ENCODE assay signal across 8 mouse cellular contexts in the genomic region with DNA sequence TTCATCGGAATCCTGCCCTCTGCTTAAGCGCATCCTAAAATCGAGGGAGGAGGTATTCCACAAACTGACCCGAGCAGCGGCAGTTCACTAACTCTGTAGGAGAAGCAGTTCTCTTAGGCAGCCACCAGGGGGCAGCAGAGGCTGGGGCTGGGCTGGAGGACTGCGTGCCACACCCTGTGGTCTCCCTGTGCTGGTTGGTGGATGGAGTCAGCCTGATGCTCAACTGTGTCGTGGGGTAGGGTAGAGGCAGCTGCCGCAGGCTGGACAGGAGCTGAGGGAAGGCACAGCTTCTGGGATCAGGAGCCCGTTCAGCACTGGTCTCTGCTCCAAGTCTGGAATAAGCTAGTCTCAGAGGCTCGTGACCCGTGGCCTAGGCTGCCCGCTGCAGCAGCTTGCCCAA. TPM values are rescaled to one million over a fixed set of nuclear protein-coding genes. Genes with fewer than 3 reads are reported as not detected.
DNase-seq lines count a peak whose midpoint lies in the region; ATAC-seq lines count a peak whose summit lies in the region.

No protein-coding gene starts in this region.

- H3K4me1 ChIP-seq in embryonic facial prominence, embryonic 10.5 days, result peaks cover 51% of the 10 kb centered on the region
- peaks cover 21% of the 10 kb centered on the region for H3K4me1 ChIP-seq in limb, embryonic 13.5 days
- H3K4me1 ChIP-seq in midbrain, embryonic 15.5 days, result peaks cover 21% of the 10 kb centered on the region

- peak overlapping the region; percentile 43 for H3K4me3 ChIP-seq in embryonic facial prominence, embryonic 10.5 days
- H3K4me3 ChIP-seq in limb, embryonic 13.5 days, result peak overlapping the region; percentile 19; the same call in 1 of the 2 replicates
- no peak overlapping the region for H3K4me3 ChIP-seq in midbrain, embryonic 15.5 days

- H3K27me3 ChIP-seq in embryonic facial prominence, embryonic 10.5 days (replicated peaks; ENCODE audit: low read depth, poor library complexity, severe bottlenecking), result peaks cover 55% of the 10 kb centered on the region
- H3K27me3 ChIP-seq in limb, embryonic 13.5 days, result 0 out of 2 replicates have a peak, but pooled peaks cover 5% of the 10 kb centered on the region
- H3K27me3 ChIP-seq in midbrain, embryonic 15.5 days (replicated peaks), result peaks cover 3% of the 10 kb centered on the region; the same call in 1 of the 2 replicates

- no peaks in the 10 kb centered on the region; the same call in 1 of the 2 replicates for H3K9me3 ChIP-seq in embryonic facial prominence, embryonic 10.5 days
- no peaks in the 10 kb centered on the region for H3K9me3 ChIP-seq in limb, embryonic 13.5 days
- H3K9me3 ChIP-seq in midbrain, embryonic 15.5 days, result no peaks in the 10 kb centered on the region

- no peaks in the 10 kb centered on the region for H3K36me3 ChIP-seq in embryonic facial prominence, embryonic 10.5 days (replicated peaks)
- no peaks in the 10 kb centered on the region for H3K36me3 ChIP-seq in limb, embryonic 13.5 days
- H3K36me3 ChIP-seq in midbrain, embryonic 15.5 days (replicated peaks), result no peaks in the 10 kb centered on the region

- peak; percentile 48 for DNase-seq in layer of hippocampus, adult 11-12 months (ENCODE audit: low spot score)
- no peak for DNase-seq in layer of hippocampus, adult 9-10 months (ENCODE audit: low spot score)
- DNase-seq in embryonic facial prominence, embryonic 10.5 days (ENCODE audit: low spot score), result peak; percentile 92
- peak; percentile 98 for DNase-seq in heart, adult 11 months
- peak; percentile 80 for DNase-seq in kidney, adult 18-20 months
- peak; percentile 65 to 86 for DNase-seq in spleen, postnatal 10 days (ENCODE audit: low spot score in 2 of 2)

- H3K4me2 ChIP-seq in limb, embryonic 13.5 days (replicated peaks), result peak overlapping the region; percentile 53
- peak overlapping the region; percentile 35 for H3K4me2 ChIP-seq in midbrain, embryonic 15.5 days

- peak overlapping the region; percentile 39; the same call in 1 of the 2 replicates for H3K9ac ChIP-seq in limb, embryonic 13.5 days
- no peak overlapping the region for H3K9ac ChIP-seq in midbrain, embryonic 15.5 days

- peak; percentile 85 for ATAC-seq in limb, embryonic 13.5 days (ENCODE audit: low FRiP score, low read depth)
- ATAC-seq in midbrain, embryonic 15.5 days (replicated peaks), result peak; percentile 83

- 20% methylated on average over 12 of the region's 12 CpGs for WGBS in embryonic facial prominence, embryonic 10.5 days
- WGBS in limb, embryonic 13.5 days, result 19% methylated on average over 12 of the region's 12 CpGs
- 15% methylated on average over 12 of the region's 12 CpGs for WGBS in midbrain, embryonic 15.5 days

- peak overlapping the region; percentile 24; the same call in 1 of the 2 replicates for H3K27ac ChIP-seq in embryonic facial prominence, embryonic 10.5 days (replicated peaks)
- H3K27ac ChIP-seq in limb, embryonic 13.5 days, result no peak overlapping the region
- peak overlapping the region; percentile 10; the same call in 1 of the 2 replicates for H3K27ac ChIP-seq in midbrain, embryonic 15.5 days

RNA-seq across cellular contexts. Expression of gene Epha2, which starts 27.7 kb away (rescaled TPM):
- 2.4 and 3.0 TPM in 2 replicates for polyA plus RNA-seq in embryonic facial prominence, embryonic 10.5 days (2016; fragmentation: Nextera tagmentation; extraction: Ambion mirVana)
- polyA plus RNA-seq in limb, embryonic 13.5 days (2015; fragmentation: Nextera tagmentation; extraction: Ambion mirVana), result 2.6 and 3.9 TPM in 2 replicates
- 1.6 and 1.7 TPM in 2 replicates for polyA plus RNA-seq in midbrain, embryonic 15.5 days (2015; fragmentation: Nextera tagmentation; extraction: Ambion mirVana)

RNA-seq across cellular contexts. Expression of gene Arhgef19, which starts 34.0 kb away (rescaled TPM):
- polyA plus RNA-seq in embryonic facial prominence, embryonic 10.5 days (2016; fragmentation: Nextera tagmentation; extraction: Ambion mirVana), result 6.1 and 8.7 TPM in 2 replicates
- 8.1 and 10.9 TPM in 2 replicates for polyA plus RNA-seq in limb, embryonic 13.5 days (2015; fragmentation: Nextera tagmentation; extraction: Ambion mirVana)
- 1.0 and 1.7 TPM in 2 replicates for polyA plus RNA-seq in midbrain, embryonic 15.5 days (2015; fragmentation: Nextera tagmentation; extraction: Ambion mirVana)

RNA-seq across cellular contexts. Expression of gene Rsg1, which starts 59.5 kb away (rescaled TPM):
- 8.4 and 8.5 TPM in 2 replicates for polyA plus RNA-seq in embryonic facial prominence, embryonic 10.5 days (2016; fragmentation: Nextera tagmentation; extraction: Ambion mirVana)
- 6.1 and 8.4 TPM in 2 replicates for polyA plus RNA-seq in limb, embryonic 13.5 days (2015; fragmentation: Nextera tagmentation; extraction: Ambion mirVana)
- 8.7 and 9.9 TPM in 2 replicates for polyA plus RNA-seq in midbrain, embryonic 15.5 days (2015; fragmentation: Nextera tagmentation; extraction: Ambion mirVana)
